Mouse (Mus musculus) cerebellum, postnatal 10 days (tissue): ENCODE results near the gene Heatr9.

Experiments used
- DNase-seq, 2 experiments: peaks; one replicate each; pipeline ENCODE4 v3.0.0; 2021; ENCODE audit warnings: mixed read lengths in 2 of 2

Heatr9 gene

DNA sequence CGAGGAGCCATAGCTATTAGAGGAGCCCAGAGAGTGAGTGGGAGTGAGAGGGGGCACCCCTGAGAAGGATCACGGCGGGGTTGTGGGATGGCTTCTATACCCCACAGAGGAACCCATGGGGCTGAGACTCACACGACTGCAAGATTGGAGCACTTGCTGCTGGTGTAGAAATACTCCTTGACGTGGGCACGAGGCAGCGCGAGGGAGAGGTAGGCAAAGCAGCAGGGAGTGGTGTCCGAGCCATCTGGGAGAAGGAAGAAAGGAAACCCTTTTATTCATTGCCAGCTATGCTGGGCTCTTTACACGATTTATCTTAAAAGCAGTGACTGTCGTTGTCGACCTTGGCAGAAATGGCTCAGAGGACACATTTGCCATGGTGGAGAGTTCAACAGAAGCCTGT, 7.0 kb upstream of the Heatr9 start:
- peak in 1 of 2 experiments; percentile 16 for DNase-seq

DNA sequence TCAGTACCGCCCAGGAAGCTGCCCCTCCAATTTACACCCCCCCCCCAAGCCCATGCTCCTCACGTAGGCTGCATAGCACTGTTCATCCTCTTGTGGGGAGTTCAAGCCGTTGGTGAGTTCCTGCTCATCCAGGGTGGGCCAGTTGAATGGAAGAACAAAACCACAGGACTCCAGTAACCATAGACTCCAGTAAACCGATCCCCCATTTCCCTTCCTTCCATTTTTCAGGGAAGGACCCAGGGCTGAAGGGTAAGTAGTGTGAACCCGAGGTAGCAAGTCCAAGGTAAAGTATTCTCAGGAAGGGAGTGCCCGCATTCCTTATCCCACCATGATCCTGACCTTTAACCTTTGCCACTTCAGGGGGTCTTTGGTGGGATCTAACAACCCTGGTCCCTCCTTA, 3.6 kb downstream of the Heatr9 start:
- DNase-seq = no peak

DNA sequence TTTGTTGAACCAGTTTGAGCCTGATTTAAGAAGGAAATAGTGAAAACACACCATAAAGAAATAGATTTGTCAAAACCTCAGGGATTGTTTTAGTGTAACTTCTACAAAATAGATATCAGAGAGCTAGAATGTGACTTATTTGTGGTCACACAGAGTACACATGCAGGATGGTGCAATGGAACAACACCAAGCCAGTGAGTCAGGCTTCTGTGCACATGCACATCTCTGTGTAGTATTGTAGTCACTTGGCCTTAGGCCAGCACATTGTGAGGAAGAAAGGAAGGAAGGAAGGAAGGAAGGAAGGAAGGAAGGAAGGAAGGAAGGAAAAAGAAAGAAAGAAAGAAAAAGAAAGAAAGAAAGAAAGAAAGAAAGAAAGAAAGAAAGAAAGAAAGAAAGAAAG, 4.8 kb downstream of the Heatr9 start:
- no peak for DNase-seq

DNA sequence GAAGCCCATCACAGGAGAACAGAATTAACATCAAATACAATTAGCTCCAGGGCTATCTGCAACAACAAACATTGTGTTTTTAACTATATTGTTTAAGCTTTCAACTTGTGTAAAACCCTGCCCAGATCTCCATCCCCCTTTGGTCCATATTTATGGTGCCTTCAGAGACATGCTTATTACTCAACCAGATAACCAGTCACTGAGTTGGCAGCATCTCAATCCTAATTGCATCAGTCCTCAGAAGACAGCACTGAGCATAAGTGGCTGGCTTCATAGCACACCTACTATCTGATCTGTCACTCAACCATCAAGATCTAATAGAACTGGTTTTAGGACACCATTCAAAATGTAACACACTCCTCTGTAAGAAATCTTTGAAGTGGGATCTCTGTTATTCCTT, 12.5 kb downstream of the Heatr9 start:
- DNase-seq = no peak

DNA sequence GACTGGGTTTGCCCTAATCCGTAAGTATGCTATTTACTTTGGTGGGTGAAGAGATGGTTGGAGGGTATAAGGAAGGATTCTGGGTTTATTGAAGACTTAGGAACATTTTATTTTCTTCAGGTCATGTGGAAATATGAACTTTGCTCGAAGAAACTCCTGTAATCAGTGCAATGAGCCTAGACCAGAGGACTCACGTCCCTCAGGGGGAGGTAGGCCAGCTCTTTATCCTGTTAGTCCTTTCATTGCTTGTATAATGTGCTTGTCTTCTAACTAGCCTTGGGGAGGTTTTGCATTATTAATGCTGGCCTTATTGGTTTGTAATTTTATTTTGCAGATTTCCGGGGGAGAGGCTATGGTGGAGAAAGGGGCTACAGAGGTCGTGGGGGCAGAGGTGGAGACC, 17.7 kb downstream of the Heatr9 start:
- no peak for DNase-seq

DNA sequence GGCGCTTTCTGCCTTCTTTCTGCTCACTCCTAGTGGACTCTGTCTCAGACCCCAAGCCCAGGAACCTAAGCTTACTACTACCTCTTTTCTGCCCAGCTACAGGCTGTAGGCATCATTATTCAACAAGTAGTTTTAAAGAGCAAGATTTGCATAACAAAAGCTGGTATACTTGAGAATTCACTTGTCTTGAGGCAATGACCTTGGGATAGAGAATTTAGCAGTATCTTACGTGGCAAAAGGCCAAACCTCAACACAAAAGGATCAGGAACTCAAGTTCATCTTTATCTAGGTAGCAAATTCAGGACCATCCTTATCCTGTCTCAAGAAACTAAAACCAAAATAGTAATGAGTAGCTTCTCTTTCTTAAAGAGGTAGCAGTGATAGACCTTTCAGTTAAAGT, 26.4 kb downstream of the Heatr9 start:
- no peak for DNase-seq

DNA sequence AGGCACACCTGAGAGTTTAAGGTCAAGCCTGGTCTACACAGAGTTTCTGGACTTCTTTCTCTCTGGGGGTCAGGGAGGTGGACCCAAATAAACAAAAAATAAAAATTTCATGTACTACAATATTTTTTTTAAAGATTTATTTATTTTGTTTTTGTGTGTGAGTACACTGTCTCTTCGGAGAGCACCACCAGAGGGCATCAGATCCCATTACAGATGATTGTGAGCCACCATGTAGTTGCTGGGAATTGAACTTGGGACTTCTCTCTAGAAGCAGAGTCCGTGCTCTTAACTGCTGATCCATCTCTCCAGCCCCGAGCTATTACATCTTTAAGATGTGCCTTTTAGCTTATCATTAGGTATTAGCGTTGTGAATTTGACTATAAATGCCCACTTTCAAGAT, 30.5 kb downstream of the Heatr9 start:
- DNase-seq = no peak

DNA sequence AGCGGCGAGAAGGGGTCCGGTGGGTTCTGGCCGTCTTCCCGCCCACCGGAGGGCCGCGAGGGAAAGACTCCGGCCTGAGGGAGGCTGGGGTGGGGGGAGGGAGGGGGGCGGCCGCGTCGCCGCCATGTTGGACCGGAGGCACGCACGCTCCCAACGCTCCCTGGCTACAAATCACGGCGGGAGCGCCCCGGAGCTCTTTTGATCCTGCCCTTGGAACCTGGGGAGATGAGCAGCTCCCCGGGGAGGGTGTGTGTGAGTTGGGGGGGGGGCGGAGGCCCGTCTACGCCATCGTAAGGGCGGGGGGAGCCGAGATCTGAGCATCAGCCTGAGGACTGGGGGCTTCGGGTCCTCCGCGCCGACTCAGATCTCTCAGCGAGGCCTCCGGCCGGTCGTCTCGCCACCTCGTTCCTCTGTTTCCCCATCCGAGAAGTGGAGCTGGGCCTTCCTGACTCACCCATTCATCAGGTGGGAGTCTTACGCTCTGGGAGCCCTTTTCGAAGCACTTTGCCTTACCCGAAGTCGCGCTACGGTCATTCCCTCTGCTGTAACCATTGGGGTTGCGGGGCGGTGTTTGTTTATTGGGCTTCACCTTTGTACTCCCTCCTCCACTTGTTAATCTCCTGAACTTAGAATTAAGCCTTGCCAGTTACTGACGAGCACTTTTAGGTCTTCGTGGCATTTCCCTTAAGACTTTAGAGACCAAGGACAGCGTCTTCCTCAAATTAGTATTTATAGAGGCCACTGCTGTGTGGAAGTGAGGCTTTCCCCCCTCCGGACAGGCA, 48.5 kb downstream of the Heatr9 start:
- DNase-seq = no peak

DNA sequence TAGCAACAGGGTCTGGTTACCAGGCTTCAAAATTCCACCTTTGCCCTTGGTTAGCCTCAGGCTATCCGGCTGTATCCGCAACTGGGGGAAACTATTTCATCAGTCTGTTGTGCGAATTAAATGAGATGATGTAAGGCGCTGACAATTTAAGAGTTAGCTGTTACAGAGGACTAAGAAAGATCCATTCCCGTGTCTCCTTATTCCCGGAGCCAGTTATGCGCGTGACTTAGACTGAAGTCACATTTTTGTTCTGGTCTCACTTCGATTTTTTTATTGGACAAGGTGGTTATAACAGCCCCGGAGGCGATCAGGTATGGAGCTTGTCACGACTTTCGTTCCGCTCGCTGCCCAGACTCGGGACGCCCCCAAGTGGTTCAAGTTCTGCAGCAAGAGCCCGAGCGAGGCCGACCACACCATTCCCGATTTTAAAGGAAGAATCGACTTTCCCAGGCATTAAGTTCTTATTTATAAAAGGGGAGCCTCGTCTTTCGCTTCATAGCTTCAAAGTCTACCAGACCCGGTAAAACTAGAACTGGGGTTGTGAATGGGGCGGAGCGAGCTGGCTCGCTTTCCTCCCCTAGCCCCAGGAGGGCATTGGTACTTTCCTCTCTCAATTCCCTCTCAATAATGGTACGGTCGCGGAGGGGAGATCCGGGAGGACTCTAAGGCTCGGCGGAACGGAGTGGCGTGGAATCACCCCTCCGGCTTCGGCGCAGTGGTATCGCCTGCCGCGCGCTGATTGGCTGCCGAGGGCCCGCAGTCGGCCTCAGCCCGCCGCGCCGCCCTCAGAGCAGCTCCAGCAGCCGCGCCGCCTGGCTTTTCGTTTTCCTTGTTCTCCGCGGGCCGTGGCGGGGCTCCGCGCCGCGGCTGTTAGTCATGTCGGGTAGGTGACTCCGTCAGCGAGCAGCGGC, 49.4 kb downstream of the Heatr9 start, which contains the start of gene Taf15:
Gene Taf15, plus strand, starts transcription at position 763 of the 911 bp plus-strand sequence.
- peak; percentile 99 for DNase-seq

DNA sequence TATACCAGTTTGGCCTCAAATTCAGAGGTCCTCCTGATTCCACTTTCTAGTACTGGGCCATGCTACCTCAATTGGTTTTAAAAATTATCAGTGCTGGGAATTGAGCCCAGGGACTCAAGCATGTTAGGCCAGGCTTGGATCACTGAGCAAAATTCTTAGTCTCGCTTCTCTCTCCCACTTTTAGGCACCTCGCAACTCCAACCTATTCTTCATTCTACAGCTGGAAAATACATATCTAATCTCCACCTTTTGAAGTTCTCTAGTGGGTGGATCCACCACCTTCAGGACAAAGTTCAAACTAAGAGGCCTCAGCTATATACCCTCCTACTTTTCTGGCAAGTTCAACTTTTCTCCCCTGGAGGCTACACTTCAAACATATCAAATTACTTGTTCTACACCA, 50.2 kb downstream of the Heatr9 start:
- no peak for DNase-seq

DNA sequence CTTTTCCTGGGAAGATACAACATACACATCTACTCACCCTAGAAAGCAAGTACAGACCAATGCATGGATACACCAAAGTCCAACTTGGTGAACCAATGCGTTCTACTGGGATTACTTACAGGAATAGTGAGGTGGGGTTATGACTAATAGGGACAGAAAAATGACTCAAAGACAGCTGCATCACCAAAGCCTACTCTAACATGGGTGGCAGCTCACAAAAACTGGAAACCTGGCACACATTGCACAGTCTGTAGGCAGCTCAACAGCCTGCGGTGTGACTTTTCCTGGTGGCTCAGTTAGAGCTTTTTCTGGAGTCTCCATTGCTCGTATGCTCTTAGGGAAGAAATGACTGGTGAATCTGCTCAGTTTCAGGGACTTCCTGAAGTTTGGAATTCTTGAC, 53.2 kb downstream of the Heatr9 start:
- no peak for DNase-seq

DNA sequence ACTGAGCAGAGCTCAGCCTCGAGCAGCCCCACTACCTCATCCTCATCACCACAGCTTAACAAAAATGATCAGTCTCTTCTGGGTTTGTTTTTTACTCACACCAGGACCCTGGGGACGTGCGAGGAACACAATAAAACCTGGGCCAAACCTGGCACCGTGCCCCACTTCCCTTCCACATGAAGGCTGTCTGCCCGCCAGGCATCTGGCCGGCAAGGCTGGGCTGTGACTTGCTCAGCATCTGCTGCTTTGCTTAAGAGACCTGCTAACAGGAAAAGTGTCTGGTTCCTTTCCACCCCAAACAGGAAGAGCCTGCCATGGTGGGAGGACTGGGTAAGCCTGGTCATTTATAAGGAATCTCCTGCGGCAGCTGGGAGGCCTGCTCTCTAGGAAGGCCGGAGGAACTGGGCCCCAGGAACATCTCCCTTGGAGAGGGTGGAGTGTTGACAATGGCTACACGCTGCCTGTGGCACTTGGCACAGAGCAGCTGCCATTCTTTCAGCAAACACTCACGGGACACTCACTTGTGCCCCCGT, 54.8 kb downstream of the Heatr9 start:
- DNase-seq = peak; percentile 92 to 94

DNA sequence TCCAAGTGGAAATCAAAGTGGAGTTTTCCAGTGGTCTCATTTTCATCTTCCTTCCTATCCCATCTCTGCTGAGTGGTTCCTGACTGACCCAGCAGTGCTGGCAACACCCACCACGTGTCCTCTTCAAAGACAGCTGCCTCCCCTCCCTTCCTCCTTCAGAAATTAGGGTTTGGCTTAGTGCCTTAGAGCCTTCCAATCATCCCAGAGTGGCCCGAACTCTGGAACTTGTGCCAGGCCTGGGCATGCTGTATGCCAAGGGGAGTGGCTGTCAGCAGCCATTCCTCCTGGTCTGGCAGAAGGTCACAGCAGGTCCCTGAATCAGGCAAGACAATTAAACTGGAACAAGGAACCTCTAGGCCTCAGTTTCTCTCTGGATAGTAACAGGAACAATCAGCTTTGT, 56.0 kb downstream of the Heatr9 start:
- peak; percentile 98 for DNase-seq

DNA sequence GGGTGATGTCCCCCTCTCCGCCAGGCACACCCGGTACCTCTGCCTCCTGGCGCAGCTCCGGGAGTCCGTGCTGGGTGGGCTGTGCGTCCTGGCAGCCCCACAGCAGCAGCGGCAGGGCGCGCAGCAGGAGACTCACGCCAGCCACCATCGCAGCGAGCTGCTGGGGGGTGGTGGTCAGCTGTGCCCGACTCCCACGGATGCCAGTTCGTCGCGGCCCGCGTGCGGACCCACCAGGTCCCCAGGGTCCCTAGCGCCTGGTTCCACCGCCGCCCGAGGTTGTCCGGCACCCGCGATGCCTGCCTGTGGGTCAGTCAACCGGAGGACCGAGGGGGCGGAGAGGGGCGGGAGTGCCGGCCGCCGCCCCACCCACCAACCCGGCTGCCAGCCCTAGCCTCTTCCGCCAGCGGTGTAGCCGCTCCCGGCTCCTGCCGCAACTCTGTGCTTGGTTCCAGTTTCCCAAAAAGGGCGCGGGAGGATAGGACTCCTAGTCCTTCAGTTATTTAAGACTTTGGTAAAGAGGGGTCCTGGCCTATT, 59.2 kb downstream of the Heatr9 start, which contains the start of gene Mmp28:
Gene Mmp28, minus strand, starts transcription at position 361 of the 534 bp plus-strand sequence.
- DNase-seq = peak; percentile 80 to 82
